Mouse (Mus musculus): ENCODE results near the gene Zbtb8os. TPM values are rescaled to one million over a fixed set of nuclear protein-coding genes. Genes with fewer than 3 reads are reported as not detected.
A peak's percentile ranks its signal among the peaks of the same experiment; 100 is the strongest.

Gene Zbtb8os
- polyA plus RNA-seq, 1 experiment = 20.7 TPM

DNA sequence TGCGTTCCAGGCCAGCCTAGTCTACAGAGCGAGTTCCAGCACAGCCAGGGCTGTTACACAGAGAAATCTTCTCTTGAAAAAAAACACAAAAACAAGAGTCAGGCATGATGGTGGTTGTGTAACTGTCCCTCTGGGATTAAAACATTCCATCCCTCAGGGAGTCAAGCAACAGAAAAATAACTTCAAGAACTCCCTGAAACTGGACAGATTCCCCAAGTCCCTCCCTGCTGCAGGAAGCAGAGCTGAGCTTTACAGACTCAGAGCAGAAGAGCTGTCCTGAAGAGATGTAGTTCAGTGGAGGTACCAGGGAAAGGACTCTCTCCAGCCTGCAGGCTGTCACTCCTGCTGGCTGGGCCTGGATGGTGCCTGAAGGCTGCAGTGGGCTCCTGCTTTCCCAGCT is 47.0 kb downstream of the Zbtb8os start:
- Histone ChIP-seq H3K4me3 (ENCODE audit: control insufficient read depth, low read depth, low read length) (peak overlapping the region; percentile 74), H3K27me3 (ENCODE audit: control insufficient read depth, insufficient read depth, low read length) (no peaks in the 10 kb centered on the region), H3K4me1 (ENCODE audit: control insufficient read depth, insufficient read depth, low read length) (peaks cover 20% of the 10 kb centered on the region), H3K36me3 (ENCODE audit: control insufficient read depth, insufficient read depth, low read length) (no peaks in the 10 kb centered on the region), H3K27ac (ENCODE audit: control insufficient read depth, insufficient read depth, low read depth, low read length) (peak overlapping the region; percentile 51)
- TF ChIP-seq CTCF (IDR thresholded peaks at IDR 0.05; ENCODE audit: control insufficient read depth, insufficient read depth, insufficient replicate concordance, low read depth, low read length) (no peak), POLR2A (IDR thresholded peaks at IDR 0.05; ENCODE audit: control insufficient read depth, low read depth, low read length) (no peak)

DNA sequence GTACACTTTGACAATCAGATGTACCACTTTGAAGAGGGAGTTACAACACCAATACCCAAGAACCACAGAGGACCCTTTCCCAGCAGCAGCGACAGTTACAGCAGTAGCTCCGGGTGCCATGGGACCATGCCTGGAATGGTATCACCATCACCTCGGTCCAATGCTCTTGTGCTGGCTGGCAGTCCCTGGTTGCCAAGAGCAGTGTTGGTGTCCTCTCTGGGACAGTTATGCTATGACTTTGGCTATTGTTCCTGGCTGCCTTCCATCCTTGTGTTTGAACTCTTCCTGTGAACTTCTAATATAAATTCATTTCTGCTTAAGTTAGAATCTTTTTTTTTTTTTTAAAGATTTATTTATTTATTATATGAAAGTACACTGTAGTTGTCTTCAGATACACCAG is 48.1 kb downstream of the Zbtb8os start:
- Histone ChIP-seq H3K36me3 (ENCODE audit: control insufficient read depth, insufficient read depth, low read length) (no peaks in the 10 kb centered on the region), H3K4me3 (ENCODE audit: control insufficient read depth, low read depth, low read length) (peak overlapping the region; percentile 63), H3K27me3 (ENCODE audit: control insufficient read depth, insufficient read depth, low read length) (no peaks in the 10 kb centered on the region), H3K27ac (ENCODE audit: control insufficient read depth, insufficient read depth, low read depth, low read length) (no peak overlapping the region), H3K4me1 (ENCODE audit: control insufficient read depth, insufficient read depth, low read length) (peaks cover 17% of the 10 kb centered on the region)
- no peak for TF ChIP-seq CTCF (IDR thresholded peaks at IDR 0.05; ENCODE audit: control insufficient read depth, insufficient read depth, insufficient replicate concordance, low read depth, low read length)
- no peak for TF ChIP-seq POLR2A (IDR thresholded peaks at IDR 0.05; ENCODE audit: control insufficient read depth, low read depth, low read length)

DNA sequence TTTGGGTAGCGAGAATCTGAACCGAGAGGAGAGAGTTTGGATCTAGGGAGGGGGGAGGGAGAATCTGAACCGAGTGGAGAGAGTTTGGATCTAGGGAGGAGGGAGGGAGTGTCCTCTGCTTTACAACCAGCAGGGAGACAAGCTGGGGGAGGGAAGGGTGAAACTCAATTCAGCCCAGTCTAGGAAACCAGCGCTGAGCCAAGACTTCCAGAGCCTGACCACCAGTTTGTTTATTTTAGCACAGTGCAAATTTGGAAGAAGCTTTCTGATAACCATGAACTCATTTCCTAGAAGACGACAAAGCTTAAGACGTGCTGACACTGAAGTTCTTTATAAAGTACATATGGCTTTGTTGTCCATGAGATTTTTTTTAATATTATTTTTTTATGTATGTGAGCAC is 48.9 kb downstream of the Zbtb8os start:
- Histone ChIP-seq H3K4me1 (ENCODE audit: control insufficient read depth, insufficient read depth, low read length) (peaks cover 17% of the 10 kb centered on the region), H3K27ac (ENCODE audit: control insufficient read depth, insufficient read depth, low read depth, low read length) (no peak overlapping the region), H3K4me3 (ENCODE audit: control insufficient read depth, low read depth, low read length) (peak overlapping the region; percentile 53), H3K27me3 (ENCODE audit: control insufficient read depth, insufficient read depth, low read length) (no peaks in the 10 kb centered on the region), H3K36me3 (ENCODE audit: control insufficient read depth, insufficient read depth, low read length) (no peaks in the 10 kb centered on the region)
- no peak for TF ChIP-seq CTCF (IDR thresholded peaks at IDR 0.05; ENCODE audit: control insufficient read depth, insufficient read depth, insufficient replicate concordance, low read depth, low read length)
- TF ChIP-seq POLR2A (IDR thresholded peaks at IDR 0.05; ENCODE audit: control insufficient read depth, low read depth, low read length) = no peak

DNA sequence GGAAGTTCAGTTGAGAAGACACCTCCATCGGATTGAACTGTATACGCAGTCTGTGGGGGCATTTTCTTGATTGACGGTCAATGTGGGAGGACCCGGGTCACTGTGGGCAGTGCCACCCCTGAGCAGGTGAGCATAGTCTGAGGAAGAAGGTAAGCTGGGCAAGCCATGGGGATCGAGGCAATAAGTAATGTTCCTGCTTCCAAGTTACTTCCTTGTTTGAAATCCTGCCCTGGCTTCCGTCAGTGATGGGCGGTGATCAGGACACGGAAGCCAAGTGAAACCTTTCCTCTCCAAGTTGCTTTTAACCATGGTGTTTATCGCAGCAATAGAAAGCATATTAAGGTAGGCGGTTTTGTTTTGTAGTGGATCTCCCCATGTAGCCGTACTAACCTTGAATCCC is 50.2 kb downstream of the Zbtb8os start:
- Histone ChIP-seq H3K4me3 (ENCODE audit: control insufficient read depth, low read depth, low read length) (no peak overlapping the region), H3K27me3 (ENCODE audit: control insufficient read depth, insufficient read depth, low read length) (no peaks in the 10 kb centered on the region), H3K27ac (ENCODE audit: control insufficient read depth, insufficient read depth, low read depth, low read length) (no peak overlapping the region), H3K36me3 (ENCODE audit: control insufficient read depth, insufficient read depth, low read length) (no peaks in the 10 kb centered on the region), H3K4me1 (ENCODE audit: control insufficient read depth, insufficient read depth, low read length) (peaks cover 17% of the 10 kb centered on the region)
- no peak for TF ChIP-seq CTCF (IDR thresholded peaks at IDR 0.05; ENCODE audit: control insufficient read depth, insufficient read depth, insufficient replicate concordance, low read depth, low read length)
- TF ChIP-seq POLR2A (IDR thresholded peaks at IDR 0.05; ENCODE audit: control insufficient read depth, low read depth, low read length) = no peak

DNA sequence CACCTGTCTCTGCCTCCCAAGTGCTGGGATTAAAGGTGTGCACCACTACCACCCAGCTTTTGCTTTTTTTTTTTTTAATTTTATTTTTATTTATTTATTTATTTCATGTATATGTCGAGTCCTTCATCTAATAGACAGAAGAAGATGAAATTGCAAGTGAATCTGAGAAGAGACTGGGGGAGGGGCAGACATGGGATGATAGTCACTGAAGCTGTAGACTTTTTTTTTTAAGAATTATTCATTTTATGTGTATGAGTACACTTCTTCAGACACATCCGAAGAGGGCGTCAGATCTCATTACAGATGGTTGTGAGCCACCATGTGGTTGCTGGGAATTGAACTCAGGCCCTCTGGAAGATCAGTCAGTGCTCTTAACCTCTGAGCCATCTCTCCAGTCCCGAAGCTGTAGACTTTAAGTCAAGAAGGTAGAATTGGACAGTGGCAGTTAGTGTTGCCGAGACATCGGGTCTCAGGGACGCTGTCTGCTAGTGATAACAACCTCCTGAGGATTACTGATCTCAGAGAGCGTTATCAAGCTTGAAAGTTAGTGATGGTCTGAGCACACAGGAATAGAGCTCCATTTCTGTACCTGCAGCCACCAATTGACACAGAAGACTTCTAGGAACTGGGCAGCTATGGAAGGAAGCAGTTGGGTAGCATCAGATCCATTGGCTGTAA is 50.9 kb downstream of the Zbtb8os start:
- H3K4me3 ChIP-seq (ENCODE audit: control insufficient read depth, low read depth, low read length) = no peak overlapping the region
- peaks cover 11% of the 10 kb centered on the region for H3K4me1 ChIP-seq (ENCODE audit: control insufficient read depth, insufficient read depth, low read length)

DNA sequence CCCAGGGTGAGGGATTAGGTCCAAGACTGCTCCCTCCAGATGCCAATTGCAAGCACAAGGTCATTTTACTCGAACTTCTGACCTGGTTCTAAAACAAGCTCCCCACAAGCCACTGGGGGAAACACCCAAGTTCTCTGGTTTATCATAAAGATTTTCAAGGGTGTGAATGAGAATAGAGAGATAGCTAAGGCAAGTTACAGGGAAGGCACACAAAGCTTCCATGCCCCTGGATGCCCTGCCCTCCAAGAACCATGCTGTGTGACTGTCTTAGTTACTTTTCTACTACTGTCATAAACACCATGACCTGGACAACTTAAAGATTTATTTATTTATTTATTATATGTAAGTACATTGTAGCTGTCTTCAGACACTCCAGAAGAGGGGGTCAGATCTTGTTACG is 51.5 kb downstream of the Zbtb8os start:
- Histone ChIP-seq H3K36me3 (ENCODE audit: control insufficient read depth, insufficient read depth, low read length) (no peaks in the 10 kb centered on the region), H3K4me3 (ENCODE audit: control insufficient read depth, low read depth, low read length) (no peak overlapping the region), H3K27me3 (ENCODE audit: control insufficient read depth, insufficient read depth, low read length) (no peaks in the 10 kb centered on the region), H3K27ac (ENCODE audit: control insufficient read depth, insufficient read depth, low read depth, low read length) (no peak overlapping the region), H3K4me1 (ENCODE audit: control insufficient read depth, insufficient read depth, low read length) (peaks cover 6% of the 10 kb centered on the region)
- TF ChIP-seq CTCF (IDR thresholded peaks at IDR 0.05; ENCODE audit: control insufficient read depth, insufficient read depth, insufficient replicate concordance, low read depth, low read length) (no peak), POLR2A (IDR thresholded peaks at IDR 0.05; ENCODE audit: control insufficient read depth, low read depth, low read length) (no peak)

More for the DNA sequence above, 50.9 kb downstream of the Zbtb8os start:
- TF ChIP-seq POLR2A (IDR thresholded peaks at IDR 0.05; ENCODE audit: control insufficient read depth, low read depth, low read length) (no peak), CTCF (IDR thresholded peaks at IDR 0.05; ENCODE audit: control insufficient read depth, insufficient read depth, insufficient replicate concordance, low read depth, low read length) (no peak)
- Histone ChIP-seq H3K36me3 (ENCODE audit: control insufficient read depth, insufficient read depth, low read length) (no peaks in the 10 kb centered on the region), H3K27ac (ENCODE audit: control insufficient read depth, insufficient read depth, low read depth, low read length) (no peak overlapping the region), H3K27me3 (ENCODE audit: control insufficient read depth, insufficient read depth, low read length) (no peaks in the 10 kb centered on the region)

DNA sequence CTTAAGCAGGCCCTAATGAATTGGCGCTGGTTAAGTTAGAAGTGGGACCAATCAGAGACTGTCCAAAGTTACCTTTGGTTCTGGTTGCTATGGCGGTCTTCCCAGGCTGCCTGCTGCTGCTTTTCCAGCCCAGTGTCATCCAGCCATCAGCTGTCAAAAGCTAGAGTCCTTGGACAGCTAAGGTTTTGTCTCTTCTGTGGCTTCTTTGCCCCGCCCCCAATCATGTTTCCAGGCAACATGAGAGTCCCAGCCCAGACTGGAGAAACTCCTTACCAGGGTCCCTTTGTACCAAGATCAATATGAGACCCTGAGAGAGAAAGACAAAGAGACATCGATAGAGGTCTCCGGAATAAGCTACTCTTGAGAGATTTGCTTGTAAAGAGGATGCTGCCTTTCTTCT is 52.9 kb downstream of the Zbtb8os start:
- no peaks in the 10 kb centered on the region for H3K36me3 ChIP-seq (ENCODE audit: control insufficient read depth, insufficient read depth, low read length)
- H3K27ac ChIP-seq (ENCODE audit: control insufficient read depth, insufficient read depth, low read depth, low read length) = no peak overlapping the region
- TF ChIP-seq POLR2A (IDR thresholded peaks at IDR 0.05; ENCODE audit: control insufficient read depth, low read depth, low read length) (no peak), CTCF (IDR thresholded peaks at IDR 0.05; ENCODE audit: control insufficient read depth, insufficient read depth, insufficient replicate concordance, low read depth, low read length) (no peak)

More for the DNA sequence above, 52.9 kb downstream of the Zbtb8os start:
- Histone ChIP-seq H3K27me3 (ENCODE audit: control insufficient read depth, insufficient read depth, low read length) (no peaks in the 10 kb centered on the region), H3K4me3 (ENCODE audit: control insufficient read depth, low read depth, low read length) (no peak overlapping the region), H3K4me1 (ENCODE audit: control insufficient read depth, insufficient read depth, low read length) (no peaks in the 10 kb centered on the region; the same call in none of the 2 replicates)
